Mouse (Mus musculus) CH12.LX (cell line): ENCODE data around the gene 0610010F05Rik. TPM values are rescaled to one million over a fixed set of nuclear protein-coding genes. Genes with fewer than 3 reads are reported as not detected.
A peak's percentile ranks its signal among the peaks of the same experiment; 100 is the strongest.

Experiments used
- DNase-seq: peaks from one replicate; pipeline ENCODE4 v3.0.0-alpha.2; 2013; ENCODE audit errors: extremely low read depth
- H3K27ac ChIP-seq: 2 replicates; pipeline ENCODE4 v1.5.1; 2012; ENCODE audit warnings: low read depth, mild to moderate bottlenecking, control low read depth, moderate library complexity; ENCODE audit not compliant: insufficient read depth
- H3K27me3 ChIP-seq: replicated peaks from 2 replicates; pipeline ENCODE3; 2012; ENCODE audit warnings: inconsistent platforms
- H3K36me3 ChIP-seq, 2 experiments: replicated peaks in 1 of 2; 2 replicates each; pipeline versions ENCODE3 to v1.6.1; 2012; ENCODE audit warnings: inconsistent platforms in 1 of 2, low read length in 1 of 2, mild to moderate bottlenecking in 1 of 2, mixed read lengths in 1 of 2, moderate library complexity in 1 of 2; ENCODE audit not compliant: control insufficient read depth in 1 of 2, insufficient read depth in 1 of 2
- H3K4me1 ChIP-seq, 2 experiments: 2 replicates each; pipeline ENCODE4 v1.6.1; 2012; ENCODE audit warnings: inconsistent platforms in 1 of 2, moderate library complexity in 1 of 2; ENCODE audit not compliant: insufficient read depth in 2 of 2, control insufficient read depth in 1 of 2
- H3K4me2 ChIP-seq: 2 replicates; pipeline ENCODE4 v1.6.1; 2012; ENCODE audit warnings: low read depth, mild to moderate bottlenecking, control low read depth; ENCODE audit not compliant: poor library complexity, insufficient read depth, severe bottlenecking
- H3K4me3 ChIP-seq, 3 experiments: fragments of 150-350 bp in 1 of 3; sonication (generic) in 1 of 3; replicated peaks in 1 of 3; 2 replicates each; pipeline versions ENCODE3 to v1.5.1; 2011 to 2012; ENCODE audit warnings: low read depth in 2 of 3, low read length in 2 of 3, mild to moderate bottlenecking in 2 of 3, moderate library complexity in 2 of 3, control low read depth in 1 of 3, improper control_type of control experiment in 1 of 3, inconsistent platforms in 1 of 3, mixed read lengths in 1 of 3; ENCODE audit not compliant: poor library complexity in 1 of 3
- H3K79me2 ChIP-seq: replicated peaks from 2 replicates; pipeline ENCODE4 v1.6.1; 2012; ENCODE audit warnings: mild to moderate bottlenecking, moderate library complexity; ENCODE audit not compliant: control insufficient read depth, poor library complexity, insufficient read depth, severe bottlenecking; ENCODE audit errors: extremely low read depth
- H3K9ac ChIP-seq: 2 replicates; pipeline ENCODE4 v1.6.1; 2012; ENCODE audit warnings: low read depth, mild to moderate bottlenecking, control low read depth, moderate library complexity; ENCODE audit not compliant: insufficient read depth
- H3K9me3 ChIP-seq: replicated peaks from 2 replicates; pipeline ENCODE3; 2012; ENCODE audit warnings: low read length, inconsistent platforms, mixed read lengths
- BHLHE40 ChIP-seq: IDR thresholded peaks from 2 replicates; pipeline ENCODE4 v1.6.1; 2011; ENCODE audit warnings: mild to moderate bottlenecking, low read depth, low read length, improper control_type of control experiment
- CHD1 ChIP-seq: IDR thresholded peaks from 2 replicates; pipeline ENCODE4 v1.6.1; 2012; ENCODE audit warnings: low read depth, low read length, improper control_type of control experiment, inconsistent platforms
- E2F4 ChIP-seq: IDR thresholded peaks from 2 replicates; pipeline ENCODE4 v1.6.1; 2011; ENCODE audit warnings: low read depth, low read length, improper control_type of control experiment; ENCODE audit not compliant: insufficient replicate concordance
- EP300 ChIP-seq: IDR thresholded peaks from 2 replicates; pipeline ENCODE4 v1.6.1; 2011; ENCODE audit warnings: low read length, improper control_type of control experiment
- GABPA ChIP-seq: IDR thresholded peaks from 2 replicates; pipeline ENCODE4 v1.6.1; 2012; ENCODE audit warnings: low read depth, low read length, improper control_type of control experiment, inconsistent platforms; ENCODE audit not compliant: insufficient replicate concordance
- HCFC1 ChIP-seq: IDR thresholded peaks from 2 replicates; pipeline ENCODE4 v1.6.1; 2012; ENCODE audit warnings: low read depth, mild to moderate bottlenecking, inconsistent platforms, low read length, improper control_type of control experiment
- IRF4 ChIP-seq: IDR thresholded peaks from 2 replicates; pipeline ENCODE4 v1.6.1; 2014; ENCODE audit warnings: low read depth, mild to moderate bottlenecking, inconsistent platforms, low read length, improper control_type of control experiment
- JUN ChIP-seq: IDR thresholded peaks from 2 replicates; pipeline ENCODE4 v1.6.1; 2011; ENCODE audit warnings: low read depth, mild to moderate bottlenecking, low read length, improper control_type of control experiment, moderate library complexity; ENCODE audit not compliant: insufficient read depth
- JUND ChIP-seq: conservative IDR thresholded peaks from 2 replicates; pipeline ENCODE4 v1.6.1; 2011; ENCODE audit warnings: low read depth, low read length, improper control_type of control experiment
- KAT2A ChIP-seq: IDR thresholded peaks from 2 replicates; pipeline ENCODE4 v1.6.1; 2012; ENCODE audit warnings: low read length, improper control_type of control experiment, inconsistent platforms; ENCODE audit not compliant: insufficient replicate concordance
- MAFK ChIP-seq: IDR thresholded peaks from 2 replicates; pipeline ENCODE4 v1.6.1; 2011; ENCODE audit warnings: low read length, improper control_type of control experiment; ENCODE audit not compliant: insufficient replicate concordance
- MAX ChIP-seq: IDR thresholded peaks from 2 replicates; pipeline ENCODE4 v1.6.1; 2011; ENCODE audit warnings: low read length, improper control_type of control experiment
- MAZ ChIP-seq: IDR thresholded peaks from 2 replicates; pipeline ENCODE4 v1.6.1; 2012; ENCODE audit warnings: low read depth, mild to moderate bottlenecking, inconsistent platforms, low read length, improper control_type of control experiment, moderate library complexity
- MEF2A ChIP-seq: IDR thresholded peaks from 2 replicates; pipeline ENCODE4 v1.6.1; 2014; ENCODE audit warnings: low read depth, mild to moderate bottlenecking, inconsistent platforms, low read length, improper control_type of control experiment, borderline replicate concordance
- MXI1 ChIP-seq: IDR thresholded peaks from 2 replicates; pipeline ENCODE4 v1.6.1; 2011; ENCODE audit warnings: mild to moderate bottlenecking, low read depth, low read length, improper control_type of control experiment
- POLR2AphosphoS2 ChIP-seq: IDR thresholded peaks from 2 replicates; pipeline ENCODE4 v1.6.1; 2011; ENCODE audit warnings: low read depth, low read length, improper control_type of control experiment
- RAD21 ChIP-seq: IDR thresholded peaks from 2 replicates; pipeline ENCODE4 v1.6.1; 2011; ENCODE audit warnings: low read depth, mild to moderate bottlenecking, low read length, improper control_type of control experiment, moderate library complexity
- TCF12 ChIP-seq: IDR thresholded peaks from 2 replicates; pipeline ENCODE4 v1.6.1; 2014; ENCODE audit warnings: low read depth, mild to moderate bottlenecking, inconsistent platforms, low read length, improper control_type of control experiment
- UBTF ChIP-seq: IDR thresholded peaks from 2 replicates; pipeline ENCODE4 v1.6.1; 2012; ENCODE audit warnings: low read depth, mild to moderate bottlenecking, inconsistent platforms, low read length, improper control_type of control experiment, moderate library complexity
- USF2 ChIP-seq: conservative IDR thresholded peaks from 2 replicates; pipeline ENCODE4 v1.6.1; 2011; ENCODE audit warnings: low read depth, low read length, improper control_type of control experiment
- dilution Hi-C: fragments of 300-500 bp; cut with MboI; formaldehyde crosslinking; loops from 2 replicates; pipeline ENCODE4 v1.14.3; 2020; ENCODE audit warnings: low sequenced_read_pairs; ENCODE audit not compliant: extremely low pct_unique_long_range_greater_than_20kb, extremely low pct_ligation_motif_present
- in situ Hi-C: fragments of 300-500 bp; cut with MboI; formaldehyde crosslinking; loops from 3 replicates; pipeline ENCODE4 v1.14.3; 2019; ENCODE audit warnings: low sequenced_read_pairs, low pct_ligation_motif_present, low pct_unique_long_range_greater_than_20kb, mixed read lengths
- polyA plus RNA-seq: library from polyadenylated mRNA; unstranded; fragments of >175 nt; gene quantifications from 2 replicates; pipeline ENCODE4 v1.2.1, GENCODE M21; 2012; ENCODE audit warnings: low read depth; ENCODE audit not compliant: insufficient read length
- total RNA-seq, 2 experiments: library from RNA; depleted of rRNA; stranded (reverse); fragments of 300-350 nt in 1 of 2; fragments of >200 nt in 1 of 2; gene quantifications; 2 replicates each; pipeline ENCODE4 v1.2.3; 2012 to 2014

Gene 0610010F05Rik
- total and polyA plus RNA-seq, 3 experiments: 11.6 to 18.7 (median 16.4) TPM

DNA sequence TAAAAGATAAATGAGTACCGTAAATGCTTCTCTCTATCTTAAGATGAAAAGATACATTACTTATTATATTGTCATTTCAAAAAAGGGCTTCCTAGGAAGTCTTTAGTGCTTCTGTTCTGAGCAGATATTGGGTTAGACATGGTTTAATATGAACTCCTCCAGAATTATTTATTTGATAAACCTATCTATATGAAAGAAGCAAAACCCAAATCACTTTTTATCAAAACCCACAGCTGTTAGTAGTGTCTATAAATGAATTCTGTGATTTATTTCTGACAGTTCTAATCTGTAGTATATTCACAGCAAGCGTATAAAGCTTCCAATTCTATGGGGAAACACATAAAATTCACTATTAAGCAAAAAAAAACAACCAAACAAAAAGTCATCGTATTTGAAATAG is 14.4 kb upstream of the 0610010F05Rik start:
- H3K27me3 ChIP-seq: no peaks in the 10 kb centered on the region
- in situ Hi-C loops: no loop called here
- TF ChIP-seq CHD1: no peak
- no peak for TF ChIP-seq JUND
- TF ChIP-seq MXI1: no peak
- no peak for TF ChIP-seq HCFC1
- no peak for TF ChIP-seq MAX
- no peak for TF ChIP-seq BHLHE40
- TF ChIP-seq UBTF: no peak
- TF ChIP-seq USF2: no peak
- TF ChIP-seq JUN: no peak
- no peak for TF ChIP-seq TCF12
- TF ChIP-seq GABPA: no peak
- no peak for TF ChIP-seq MAZ
- no peak for TF ChIP-seq POLR2AphosphoS2
- no peak for TF ChIP-seq RAD21
- TF ChIP-seq E2F4: no peak
- TF ChIP-seq MEF2A: no peak
- no peak for TF ChIP-seq EP300
- TF ChIP-seq KAT2A: no peak
- TF ChIP-seq IRF4: no peak
- no peak overlapping the region for H3K27ac ChIP-seq
- DNase-seq: no peak
- no peak overlapping the region for H3K9ac ChIP-seq
- dilution Hi-C loops: no loop called here
- no peak overlapping the region for H3K4me3 ChIP-seq
- H3K4me2 ChIP-seq: no peak overlapping the region
- no peaks in the 10 kb centered on the region for H3K9me3 ChIP-seq
- H3K4me1 ChIP-seq: no peaks in the 10 kb centered on the region
- peaks cover 19 to 38% of the 10 kb centered on the region in 2 experiments for H3K36me3 ChIP-seq
- H3K79me2 ChIP-seq: no peaks in the 10 kb centered on the region

GRCm38 (mm10) chr11:23647431-23647830 is 14.0 kb upstream of the 0610010F05Rik start:
- no peak for TF ChIP-seq EP300
- no peak for TF ChIP-seq TCF12
- TF ChIP-seq MAFK: peak; percentile 98
- Histone ChIP-seq H3K9ac (no peak overlapping the region), H3K9me3 (no peaks in the 10 kb centered on the region), H3K79me2 (no peaks in the 10 kb centered on the region), H3K27me3 (no peaks in the 10 kb centered on the region), H3K4me2 (no peak overlapping the region), H3K27ac (no peak overlapping the region), H3K36me3 (peaks cover 19 to 35% of the 10 kb centered on the region in 2 experiments), H3K4me1 (no peaks in the 10 kb centered on the region), H3K4me3 (no peak overlapping the region)
- dilution Hi-C loops (no loop called here), in situ Hi-C loops (no loop called here)
- DNase-seq: no peak
